Mouse (Mus musculus) embryonic facial prominence, embryonic 13.5 days (tissue): ENCODE data around the gene Zc3h7b. TPM values are rescaled to one million over a fixed set of nuclear protein-coding genes. Genes with fewer than 3 reads are reported as not detected.
"Not testable (repeated sequence)": the region's sequence is repeated elsewhere in the genome, so short reads cannot be mapped to it uniquely, and the experiment has no call there.

Source experiments
- ATAC-seq: fragments of 200-750 bp; cut with Nextera tagmentation; 2 replicates; pipeline ENCODE4 v1.8.0; 2017; ENCODE audit warnings: low read depth; ENCODE audit not compliant: insufficient number of reproducible peaks, insufficient read depth, low FRiP score, low TSS enrichment
- H3K27ac ChIP-seq: fragments of 300-500 bp; sonication (generic); 2 replicates; pipeline ENCODE4 v1.5.1; 2015; ENCODE audit warnings: moderate library complexity, mild to moderate bottlenecking, inconsistent platforms
- H3K27me3 ChIP-seq: fragments of 300-500 bp; sonication (generic); 2 replicates; pipeline ENCODE4 v1.6.1; 2015; ENCODE audit warnings: mild to moderate bottlenecking, inconsistent platforms
- H3K36me3 ChIP-seq: fragments of 300-500 bp; sonication (generic); 2 replicates; pipeline ENCODE4 v1.6.1; 2015; ENCODE audit warnings: mild to moderate bottlenecking, inconsistent platforms
- H3K4me1 ChIP-seq: fragments of 300-500 bp; sonication (generic); 2 replicates; pipeline ENCODE4 v1.6.1; 2015; ENCODE audit warnings: inconsistent platforms
- H3K4me2 ChIP-seq: fragments of 300-500 bp; sonication (generic); 2 replicates; pipeline ENCODE4 v1.6.1; 2015; ENCODE audit warnings: moderate library complexity, mild to moderate bottlenecking, inconsistent platforms
- H3K4me3 ChIP-seq: fragments of 300-500 bp; sonication (generic); 2 replicates; pipeline ENCODE4 v1.5.1; 2015; ENCODE audit warnings: mild to moderate bottlenecking, inconsistent platforms
- H3K9ac ChIP-seq: fragments of 300-500 bp; sonication (generic); 2 replicates; pipeline ENCODE4 v1.6.1; 2015; ENCODE audit warnings: mild to moderate bottlenecking, inconsistent platforms
- H3K9me3 ChIP-seq: fragments of 300-500 bp; sonication (generic); 2 replicates; pipeline ENCODE4 v1.6.1; 2016; ENCODE audit warnings: inconsistent platforms
- WGBS: fragments of 180-500 bp; shearing (Covaris S2); methylation state at CpG from one replicate; pipeline ENCODE4 v1.1.7; 2015; ENCODE audit warnings: mixed read lengths; 5-methylcytosine and 5-hydroxymethylcytosine counted together
- polyA plus RNA-seq: library from polyadenylated mRNA; unstranded; fragments of >200 nt; fragmentation: Nextera tagmentation; extraction: Ambion mirVana; gene quantifications from 2 replicates; pipeline ENCODE4 v1.2.1, GENCODE M21; 2015

Gene Zc3h7b
- polyA plus RNA-seq, result 35.4 and 45.7 TPM in 2 replicates

- Histone ChIP-seq H3K9me3 (no peaks in the 10 kb centered on the region), H3K9ac (peak within 1 kb of the TSS; percentile 98), H3K4me3 (peak within 1 kb of the TSS; percentile 94), H3K27ac (peak within 1 kb of the TSS; percentile 94), H3K4me1 (peaks cover 25% of the 10 kb centered on the region), H3K27me3 (no peaks in the 10 kb centered on the region), H3K36me3 (no peaks in the 10 kb centered on the region), H3K4me2 (peak within 1 kb of the TSS; percentile 72)
- under 1% methylated on average over 62 of the region's 65 CpGs for WGBS
- ATAC-seq, result peak; percentile 68
These were observed at the start of gene Zc3h7b, which contains the start of gene Rangap1 for GRCm38 (mm10) chr15:81744992-81745600. Zc3h7b (plus strand) TSS chr15:81745057. Rangap1 (minus strand) TSS chr15:81745530.

GRCm38 (mm10) chr15:81697175-81697574 is 47.7 kb upstream of the Zc3h7b start, which contains the start of gene Chadl:
Chadl (minus strand) TSS chr15:81697287.
- H3K27me3 ChIP-seq, result peaks cover 50% of the 10 kb centered on the region
- peak within 1 kb of the TSS; percentile 4; the same call in 1 of the 2 replicates for H3K9ac ChIP-seq
- H3K36me3 ChIP-seq, result peaks cover 4% of the 10 kb centered on the region; the same call in 1 of the 2 replicates
- H3K4me2 ChIP-seq, result peak within 1 kb of the TSS; percentile 12; the same call in 1 of the 2 replicates
- H3K9me3 ChIP-seq, result no peaks in the 10 kb centered on the region
- no peak for ATAC-seq
- H3K4me3 ChIP-seq, result no peak within 1 kb of the TSS
- WGBS, result 37% methylated on average over 7 of the region's 7 CpGs
- peaks cover 22% of the 10 kb centered on the region for H3K4me1 ChIP-seq
- H3K27ac ChIP-seq, result peak within 1 kb of the TSS; percentile 33; the same call in 1 of the 2 replicates

- Histone ChIP-seq H3K27ac (no peak overlapping the region; the same call in 1 of the 2 replicates), H3K4me1 (peaks cover 22% of the 10 kb centered on the region), H3K4me2 (no peak overlapping the region), H3K27me3 (peaks cover 44% of the 10 kb centered on the region), H3K4me3 (no peak overlapping the region), H3K9me3 (no peaks in the 10 kb centered on the region), H3K9ac (no peak overlapping the region), H3K36me3 (peaks cover 9% of the 10 kb centered on the region)
- no peak for ATAC-seq
- 36% methylated on average over 3 of the region's 3 CpGs for WGBS
These were observed 47.0 kb upstream of the Zc3h7b start for GRCm38 (mm10) chr15:81697847-81698246.

- no peak for ATAC-seq
- no peaks in the 10 kb centered on the region for H3K9me3 ChIP-seq
- no peak overlapping the region for H3K4me2 ChIP-seq
- H3K4me3 ChIP-seq, result no peak overlapping the region
- H3K9ac ChIP-seq, result no peak overlapping the region
- peaks cover 37% of the 10 kb centered on the region for H3K27me3 ChIP-seq
- peaks cover 18% of the 10 kb centered on the region for H3K4me1 ChIP-seq
- H3K27ac ChIP-seq, result no peak overlapping the region
- WGBS, result 71% methylated on average over 2 of the region's 2 CpGs
- peaks cover 16% of the 10 kb centered on the region for H3K36me3 ChIP-seq
These were observed 46.3 kb upstream of the Zc3h7b start for GRCm38 (mm10) chr15:81698532-81698931.

- Histone ChIP-seq H3K27ac (no peak overlapping the region), H3K27me3 (peaks cover 20% of the 10 kb centered on the region), H3K4me3 (no peak overlapping the region), H3K36me3 (peaks cover 31% of the 10 kb centered on the region), H3K4me1 (peaks cover 5% of the 10 kb centered on the region), H3K9me3 (no peaks in the 10 kb centered on the region), H3K9ac (no peak overlapping the region), H3K4me2 (no peak overlapping the region)
- no peak for ATAC-seq
- WGBS, result 73% methylated on average over 2 of the region's 2 CpGs
These were observed 44.7 kb upstream of the Zc3h7b start for GRCm38 (mm10) chr15:81700161-81700560.

- 75% methylated on average over 8 of the region's 8 CpGs for WGBS
- peaks cover 16% of the 10 kb centered on the region for H3K27me3 ChIP-seq
- no peaks in the 10 kb centered on the region for H3K9me3 ChIP-seq
- peaks cover 5% of the 10 kb centered on the region for H3K4me1 ChIP-seq
- H3K4me3 ChIP-seq, result no peak overlapping the region
- H3K27ac ChIP-seq, result no peak overlapping the region
- H3K36me3 ChIP-seq, result peaks cover 36% of the 10 kb centered on the region
- no peak overlapping the region for H3K4me2 ChIP-seq
- H3K9ac ChIP-seq, result no peak overlapping the region
- ATAC-seq, result no peak
These were observed 44.3 kb upstream of the Zc3h7b start for GRCm38 (mm10) chr15:81700601-81701000.

- ATAC-seq, H3K4me2 ChIP-seq, H3K9me3 ChIP-seq, H3K27ac ChIP-seq, H3K4me1 ChIP-seq, H3K27me3 ChIP-seq, H3K4me3 ChIP-seq, H3K9ac ChIP-seq: not testable (repeated sequence)
- 80% methylated on average over 4 of the region's 4 CpGs for WGBS
- peaks cover 43% of the 10 kb centered on the region for H3K36me3 ChIP-seq
These were observed 43.5 kb upstream of the Zc3h7b start for GRCm38 (mm10) chr15:81701350-81701749.

- no peaks in the 10 kb centered on the region for H3K9me3 ChIP-seq
- WGBS, result 85% methylated on average over 13 of the region's 13 CpGs
- H3K27me3 ChIP-seq, result no peaks in the 10 kb centered on the region
- no peaks in the 10 kb centered on the region; the same call in 1 of the 2 replicates for H3K4me1 ChIP-seq
- no peak overlapping the region for H3K4me3 ChIP-seq
- H3K36me3 ChIP-seq, result peaks cover 53% of the 10 kb centered on the region
- no peak overlapping the region for H3K9ac ChIP-seq
- H3K4me2 ChIP-seq, result no peak overlapping the region
- no peak overlapping the region for H3K27ac ChIP-seq
- no peak for ATAC-seq
These were observed 42.4 kb upstream of the Zc3h7b start for GRCm38 (mm10) chr15:81702306-81703093.

- Histone ChIP-seq H3K4me1 (no peaks in the 10 kb centered on the region), H3K27me3 (no peaks in the 10 kb centered on the region), H3K27ac (no peak overlapping the region), H3K9ac (no peak overlapping the region), H3K36me3 (peaks cover 59% of the 10 kb centered on the region), H3K4me2 (no peak overlapping the region), H3K9me3 (no peaks in the 10 kb centered on the region), H3K4me3 (no peak overlapping the region)
- ATAC-seq, result no peak
- 87% methylated on average over 3 of the region's 3 CpGs for WGBS
These were observed 41.8 kb upstream of the Zc3h7b start for GRCm38 (mm10) chr15:81703094-81703489.

GRCm38 (mm10) chr15:81708991-81709390 is 35.9 kb upstream of the Zc3h7b start:
- Histone ChIP-seq H3K27me3 (no peaks in the 10 kb centered on the region), H3K36me3 (peaks cover 94% of the 10 kb centered on the region), H3K4me1 (no peaks in the 10 kb centered on the region), H3K4me2 (no peak overlapping the region), H3K4me3 (no peak overlapping the region), H3K9me3 (no peaks in the 10 kb centered on the region), H3K27ac (no peak overlapping the region), H3K9ac (no peak overlapping the region)
- ATAC-seq, result no peak
- WGBS, result 91% methylated on average over 11 of the region's 11 CpGs

- H3K36me3 ChIP-seq, result peaks cover 90% of the 10 kb centered on the region
- no peaks in the 10 kb centered on the region for H3K9me3 ChIP-seq
- H3K27me3 ChIP-seq, result no peaks in the 10 kb centered on the region
- no peak overlapping the region for H3K9ac ChIP-seq
- H3K27ac ChIP-seq, result no peak overlapping the region
- no peaks in the 10 kb centered on the region for H3K4me1 ChIP-seq
- 100% methylated on average over 1 of the region's 1 CpGs for WGBS
- no peak overlapping the region for H3K4me2 ChIP-seq
- no peak for ATAC-seq
- H3K4me3 ChIP-seq, result no peak overlapping the region
These were observed 35.2 kb upstream of the Zc3h7b start for GRCm38 (mm10) chr15:81709686-81710085.

- no peaks in the 10 kb centered on the region for H3K27me3 ChIP-seq
- no peaks in the 10 kb centered on the region for H3K9me3 ChIP-seq
- no peak overlapping the region for H3K4me2 ChIP-seq
- H3K27ac ChIP-seq, result no peak overlapping the region
- peaks cover 90% of the 10 kb centered on the region for H3K36me3 ChIP-seq
- H3K9ac ChIP-seq, result no peak overlapping the region
- 70% methylated on average over 4 of the region's 4 CpGs for WGBS
- H3K4me3 ChIP-seq, result no peak overlapping the region
- H3K4me1 ChIP-seq, result no peaks in the 10 kb centered on the region
- ATAC-seq, result no peak
These were observed 34.1 kb upstream of the Zc3h7b start for GRCm38 (mm10) chr15:81710801-81711200.
